Mouse (Mus musculus) lung, adult 2 months (tissue): ENCODE results near the gene Slc36a3.
A peak's percentile ranks its signal among the peaks of the same experiment; 100 is the strongest.

ENCODE experiments used
- CTCF ChIP-seq: fragments of 200-500 bp; IDR thresholded peaks from 2 replicates; pipeline ENCODE4 v1.5.1; 2011; ENCODE audit warnings: mild to moderate bottlenecking, low read length, control low read depth; ENCODE audit not compliant: insufficient read depth
- POLR2A ChIP-seq: fragments of 200-500 bp; IDR thresholded peaks from 2 replicates; pipeline ENCODE4 v1.6.1; 2011; ENCODE audit warnings: low read depth, mild to moderate bottlenecking, control low read depth, low read length, borderline replicate concordance; ENCODE audit errors: extremely low read depth

DNA sequence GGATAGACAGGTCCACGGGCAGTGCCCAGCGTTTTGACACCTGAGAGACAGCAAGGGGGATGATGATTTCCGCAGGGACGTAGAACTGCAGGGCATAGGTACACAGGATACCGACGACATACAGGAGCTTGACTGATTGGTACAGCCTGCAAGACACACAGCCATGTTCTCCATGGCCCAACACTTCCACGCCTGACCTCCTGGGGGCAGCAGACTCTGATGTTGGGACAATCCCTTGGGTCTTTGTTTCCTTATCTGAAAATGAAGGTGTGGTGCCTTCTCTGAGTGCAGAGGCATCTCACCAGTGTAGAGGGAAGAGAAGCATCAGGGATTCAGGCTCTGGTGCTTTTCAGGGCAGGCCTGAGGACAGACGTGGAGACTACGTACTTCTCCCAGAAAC, 11.2 kb upstream of the Slc36a3 start:
- TF ChIP-seq CTCF (peak; percentile 74), POLR2A (no peak)
